Comparison of ENCODE assay signal across 25 mouse cellular contexts in genomic region chr7:45887246-45887645, GRCm38 (mm10). TPM values are rescaled to one million over a fixed set of nuclear protein-coding genes. Genes with fewer than 3 reads are reported as not detected.
DNase-seq lines count a peak whose midpoint lies in the region; ATAC-seq and TF ChIP-seq lines count a peak whose summit lies in the region.
"Had no signal": no experiment of that assay in that cellular context is flagged by ENCODE, and none has a peak within 500 bp of the region (broad histone marks: within the 10 kb centered on the region; RNA-seq: fewer than 3 reads in every experiment).

No protein-coding gene starts in this region.

- no peak for ATAC-seq in forebrain, embryonic 13.5 days
- ATAC-seq in forebrain, embryonic 15.5 days (replicated peaks) = no peak
- ATAC-seq in kidney, embryonic 15.5 days (replicated peaks; ENCODE audit: low FRiP score) = no peak
- 0 out of 2 replicates have a peak, but pooled peaks have one; percentile 36 for ATAC-seq in neural tube, embryonic 13.5 days (ENCODE audit: low read depth)
- ATAC-seq: activated CD4-positive, CD25-positive, alpha-beta regulatory T cell, adult 4 months; midbrain, embryonic 16.5 days had no signal

- peaks cover 41% of the 10 kb centered on the region for H3K36me3 ChIP-seq in forebrain, embryonic 13.5 days (ENCODE audit: poor library complexity, severe bottlenecking)
- H3K36me3 ChIP-seq in forebrain, embryonic 15.5 days = peaks cover 31% of the 10 kb centered on the region
- H3K36me3 ChIP-seq in kidney, embryonic 15.5 days = peaks cover 39% of the 10 kb centered on the region
- peaks cover 40% of the 10 kb centered on the region for H3K36me3 ChIP-seq in neural tube, embryonic 13.5 days
- peaks cover 12% of the 10 kb centered on the region for H3K36me3 ChIP-seq in myocyte (ENCODE audit: control insufficient read depth, insufficient read depth)

- no peak for DNase-seq in kidney, adult 9 months
- no peak for DNase-seq in neural tube, embryonic 10.5 days (ENCODE audit: extremely low spot score, low spot score)
- no peak for DNase-seq in left cerebral cortex, postnatal 4 days
- DNase-seq: adrenal gland, postnatal 10 days; cerebellum, adult 9-11 months; embryo, embryonic 11 days; heart, adult 11 months; kidney, adult 11 months; kidney, postnatal 25 days; liver, embryonic 13.5 days; retina, postnatal 1 day; thymus, postnatal 14 days had no signal

- no peaks in the 10 kb centered on the region for H3K27me3 ChIP-seq in forebrain, embryonic 13.5 days
- no peaks in the 10 kb centered on the region for H3K27me3 ChIP-seq in forebrain, embryonic 15.5 days
- no peaks in the 10 kb centered on the region for H3K27me3 ChIP-seq in kidney, embryonic 15.5 days
- no peaks in the 10 kb centered on the region for H3K27me3 ChIP-seq in neural tube, embryonic 13.5 days
- no peaks in the 10 kb centered on the region for H3K27me3 ChIP-seq in myocyte (ENCODE audit: control insufficient read depth, insufficient read depth, insufficient read length)
- H3K27me3 ChIP-seq: liver, embryonic 13.5 days had no signal

- 71% methylated on average over 3 of the region's 3 CpGs for WGBS in forebrain, embryonic 13.5 days
- WGBS in forebrain, embryonic 15.5 days = 50% methylated on average over 3 of the region's 3 CpGs
- WGBS in kidney, embryonic 15.5 days = 51% methylated on average over 3 of the region's 3 CpGs
- 53% methylated on average over 3 of the region's 3 CpGs for WGBS in neural tube, embryonic 13.5 days

- H3ac ChIP-seq in myocyte (ENCODE audit: control insufficient read depth, insufficient read length) = no peak overlapping the region

- no peak for TF ChIP-seq POLR2A in myocyte (IDR thresholded peaks at IDR 0.05; ENCODE audit: insufficient read length, low read depth)

- intact Hi-C loops in left cerebral cortex, postnatal 4 days (cut with DNase I) = no loop called here

- H3K9me3 ChIP-seq in forebrain, embryonic 13.5 days (replicated peaks) = no peaks in the 10 kb centered on the region
- H3K9me3 ChIP-seq in forebrain, embryonic 15.5 days = no peaks in the 10 kb centered on the region
- no peaks in the 10 kb centered on the region for H3K9me3 ChIP-seq in kidney, embryonic 15.5 days (replicated peaks)
- no peaks in the 10 kb centered on the region for H3K9me3 ChIP-seq in neural tube, embryonic 13.5 days
- H3K9me3 ChIP-seq: G1E; liver, embryonic 13.5 days had no signal

- H3K79me2 ChIP-seq in myocyte (ENCODE audit: control insufficient read depth, insufficient read depth) = no peaks in the 10 kb centered on the region

- peak overlapping the region; percentile 26; the same call in 1 of the 2 replicates for H3K9ac ChIP-seq in forebrain, embryonic 13.5 days
- H3K9ac ChIP-seq in forebrain, embryonic 15.5 days (replicated peaks) = no peak overlapping the region
- no peak overlapping the region for H3K9ac ChIP-seq in kidney, embryonic 15.5 days
- peak overlapping the region; percentile 43; the same call in 1 of the 2 replicates for H3K9ac ChIP-seq in neural tube, embryonic 13.5 days
- H3K9ac ChIP-seq: hindbrain, embryonic 14.5 days; liver, embryonic 13.5 days had no signal

- no peak overlapping the region for H3K4me3 ChIP-seq in forebrain, embryonic 13.5 days
- H3K4me3 ChIP-seq in forebrain, embryonic 15.5 days = no peak overlapping the region
- H3K4me3 ChIP-seq in kidney, embryonic 15.5 days (replicated peaks) = no peak overlapping the region
- no peak overlapping the region for H3K4me3 ChIP-seq in neural tube, embryonic 13.5 days
- H3K4me3 ChIP-seq in myocyte = no peak overlapping the region
- H3K4me3 ChIP-seq: liver, embryonic 13.5 days had no signal

- no peaks in the 10 kb centered on the region for H3K4me1 ChIP-seq in forebrain, embryonic 13.5 days
- H3K4me1 ChIP-seq in forebrain, embryonic 15.5 days = no peaks in the 10 kb centered on the region
- H3K4me1 ChIP-seq in kidney, embryonic 15.5 days = no peaks in the 10 kb centered on the region
- 0 out of 2 replicates have a peak, but pooled peaks cover 4% of the 10 kb centered on the region for H3K4me1 ChIP-seq in neural tube, embryonic 13.5 days (replicated peaks)
- H3K4me1 ChIP-seq: liver, embryonic 13.5 days had no signal

- no peak overlapping the region for H3K27ac ChIP-seq in forebrain, embryonic 13.5 days
- no peak overlapping the region for H3K27ac ChIP-seq in forebrain, embryonic 15.5 days (replicated peaks)
- 0 out of 2 replicates have a peak overlapping the region, but pooled peaks have one; percentile 32 for H3K27ac ChIP-seq in kidney, embryonic 15.5 days
- no peak overlapping the region for H3K27ac ChIP-seq in neural tube, embryonic 13.5 days (replicated peaks)
- H3K27ac ChIP-seq: hindbrain, embryonic 14.5 days; liver, embryonic 13.5 days had no signal

- no peak overlapping the region for H3K4me2 ChIP-seq in forebrain, embryonic 13.5 days
- H3K4me2 ChIP-seq in forebrain, embryonic 15.5 days (replicated peaks) = no peak overlapping the region
- H3K4me2 ChIP-seq in kidney, embryonic 15.5 days = no peak overlapping the region
- no peak overlapping the region for H3K4me2 ChIP-seq in neural tube, embryonic 13.5 days
- no peak overlapping the region for H3K4me2 ChIP-seq in myocyte (ENCODE audit: low read depth)
- H3K4me2 ChIP-seq: hindbrain, embryonic 14.5 days; liver, embryonic 13.5 days had no signal

TF ChIP-seq in myocyte, 11 proteins besides CTCF, POLR2A, EP300 and RAD21:
- TF ChIP-seq POLR2AphosphoS2 (IDR thresholded peaks at IDR 0.05; ENCODE audit: insufficient read length, low read depth) (peak; percentile 32), REST (IDR thresholded peaks at IDR 0.05; ENCODE audit: insufficient read depth, insufficient read length) (no peak)

RNA-seq across cellular contexts. Expression of gene Grin2d, which starts 9.1 kb away (rescaled TPM):
- polyA plus RNA-seq in forebrain, embryonic 13.5 days (2015; fragmentation: Nextera tagmentation; extraction: Ambion mirVana) = 0.48 TPM in 2 replicates
- polyA plus RNA-seq in forebrain, embryonic 15.5 days (2015; fragmentation: Nextera tagmentation; extraction: Ambion mirVana) = 0.84 and 0.92 TPM in 2 replicates
- 0.42 and 0.47 TPM in 2 replicates for polyA plus RNA-seq in kidney, embryonic 15.5 days (2015; fragmentation: Nextera tagmentation; extraction: Ambion mirVana)
- polyA plus RNA-seq in neural tube, embryonic 13.5 days (2015; fragmentation: Nextera tagmentation; extraction: Ambion mirVana) = 1.6 and 2.1 TPM in 2 replicates
- 0.65 TPM for polyA plus RNA-seq in myocyte (2012; fragmentation: generic; extraction: Trizol)
- 10 to 100 TPM; 31.9 to 39.5 TPM for total RNA-seq in left cerebral cortex, postnatal 4 days (2021)
- total RNA-seq: neutrophil, adult 5-6 weeks had no signal
- polyA plus RNA-seq: activated CD4-positive, CD25-positive, alpha-beta regulatory T cell, adult 4 months had no signal

RNA-seq across cellular contexts. Expression of gene Syngr4, which starts 9.3 kb away (rescaled TPM):
- 0.62 and 0.92 TPM in 2 replicates for polyA plus RNA-seq in forebrain, embryonic 13.5 days (2015; fragmentation: Nextera tagmentation; extraction: Ambion mirVana)
- 0.33 TPM in 1 of 2 replicates, not detected in the other for polyA plus RNA-seq in forebrain, embryonic 15.5 days (2015; fragmentation: Nextera tagmentation; extraction: Ambion mirVana)
- polyA plus RNA-seq in kidney, embryonic 15.5 days (2015; fragmentation: Nextera tagmentation; extraction: Ambion mirVana) = 0.93 and 1.1 TPM in 2 replicates
- polyA plus RNA-seq in neural tube, embryonic 13.5 days (2015; fragmentation: Nextera tagmentation; extraction: Ambion mirVana) = not detected in 2 replicates
- 0.23 TPM for polyA plus RNA-seq in myocyte (2012; fragmentation: generic; extraction: Trizol)
- total RNA-seq in left cerebral cortex, postnatal 4 days (2021) = under 1 TPM in 1 of 2 experiments, not detected in 1; 0.52 TPM
- total RNA-seq: gastrocnemius, adult 8-10 months; left cerebral cortex, adult 18-20 months; neutrophil, adult 5-6 weeks had no signal
- polyA plus RNA-seq: activated CD4-positive, CD25-positive, alpha-beta regulatory T cell, adult 4 months; frontal cortex, adult 2 months; midbrain, embryonic 16.5 days had no signal

RNA-seq across cellular contexts. Expression of gene Tmem143, which starts 9.5 kb away (rescaled TPM):
- polyA plus RNA-seq in forebrain, embryonic 13.5 days (2015; fragmentation: Nextera tagmentation; extraction: Ambion mirVana) = 3.7 and 4.3 TPM in 2 replicates
- 4.8 and 5.7 TPM in 2 replicates for polyA plus RNA-seq in forebrain, embryonic 15.5 days (2015; fragmentation: Nextera tagmentation; extraction: Ambion mirVana)
- 6.2 and 6.5 TPM in 2 replicates for polyA plus RNA-seq in kidney, embryonic 15.5 days (2015; fragmentation: Nextera tagmentation; extraction: Ambion mirVana)
- polyA plus RNA-seq in neural tube, embryonic 13.5 days (2015; fragmentation: Nextera tagmentation; extraction: Ambion mirVana) = 4.7 and 5.1 TPM in 2 replicates
- polyA plus RNA-seq in myocyte (2012; fragmentation: generic; extraction: Trizol) = 26.9 TPM
- 10 to 100 TPM; 16.8 to 19.7 TPM for total RNA-seq in left cerebral cortex, postnatal 4 days (2021)

RNA-seq across cellular contexts. Expression of gene Kdelr1, which starts 14.7 kb away (rescaled TPM):
- 31.6 and 33.9 TPM in 2 replicates for polyA plus RNA-seq in forebrain, embryonic 13.5 days (2015; fragmentation: Nextera tagmentation; extraction: Ambion mirVana)
- 33.3 and 38.3 TPM in 2 replicates for polyA plus RNA-seq in forebrain, embryonic 15.5 days (2015; fragmentation: Nextera tagmentation; extraction: Ambion mirVana)
- polyA plus RNA-seq in kidney, embryonic 15.5 days (2015; fragmentation: Nextera tagmentation; extraction: Ambion mirVana) = 83.8 and 89.1 TPM in 2 replicates
- 41.9 and 44.6 TPM in 2 replicates for polyA plus RNA-seq in neural tube, embryonic 13.5 days (2015; fragmentation: Nextera tagmentation; extraction: Ambion mirVana)
- polyA plus RNA-seq in myocyte (2012; fragmentation: generic; extraction: Trizol) = 132 TPM
- 100 to 1,000 TPM in 1 of 2 experiments, 10 to 100 TPM in 1; 98.9 to 109 TPM for total RNA-seq in left cerebral cortex, postnatal 4 days (2021)

RNA-seq across cellular contexts. Expression of gene Emp3, which starts 34.0 kb away (rescaled TPM):
- 13.2 and 16.6 TPM in 2 replicates for polyA plus RNA-seq in forebrain, embryonic 13.5 days (2015; fragmentation: Nextera tagmentation; extraction: Ambion mirVana)
- 17.2 and 18.5 TPM in 2 replicates for polyA plus RNA-seq in forebrain, embryonic 15.5 days (2015; fragmentation: Nextera tagmentation; extraction: Ambion mirVana)
- polyA plus RNA-seq in kidney, embryonic 15.5 days (2015; fragmentation: Nextera tagmentation; extraction: Ambion mirVana) = 164 and 194 TPM in 2 replicates
- 47.4 and 51.6 TPM in 2 replicates for polyA plus RNA-seq in neural tube, embryonic 13.5 days (2015; fragmentation: Nextera tagmentation; extraction: Ambion mirVana)
- 409 TPM for polyA plus RNA-seq in myocyte (2012; fragmentation: generic; extraction: Trizol)
- 10 to 100 TPM in 1 of 2 experiments, 1 to 10 TPM in 1; 6.9 to 13.4 TPM for total RNA-seq in left cerebral cortex, postnatal 4 days (2021)

Comparison
In these comparisons a context has a peak if more than half of its experiments do, and no peak if none do; other contexts are left out.
1. H3K9ac ChIP-seq: peak in forebrain, embryonic 13.5 days (single experiment) and neural tube, embryonic 13.5 days (single experiment); none in forebrain, embryonic 15.5 days (single experiment) and kidney, embryonic 15.5 days (single experiment).